Mouse (Mus musculus) layer of hippocampus, adult 8-10 months (tissue): ENCODE data around the gene Usp25. TPM values are rescaled to one million over a fixed set of nuclear protein-coding genes. Genes with fewer than 3 reads are reported as not detected.

Source experiments
- DNase-seq, 2 experiments: peaks; one replicate each; pipeline ENCODE4 v3.0.0; 2022; ENCODE audit warnings: low spot score in 2 of 2
- total RNA-seq, 4 experiments: library from RNA; stranded (reverse); gene quantifications; 2 replicates each; pipeline ENCODE4 v1.2.4; 2022

Gene Usp25
- total RNA-seq, 4 experiments from 2014 or later, result 31.4 to 36.0 (median 33.2) TPM

- DNase-seq, result no peak
These were observed 20.8 kb downstream of the Usp25 start for GRCm38 (mm10) chr16:77034329-77034728.

DNA sequence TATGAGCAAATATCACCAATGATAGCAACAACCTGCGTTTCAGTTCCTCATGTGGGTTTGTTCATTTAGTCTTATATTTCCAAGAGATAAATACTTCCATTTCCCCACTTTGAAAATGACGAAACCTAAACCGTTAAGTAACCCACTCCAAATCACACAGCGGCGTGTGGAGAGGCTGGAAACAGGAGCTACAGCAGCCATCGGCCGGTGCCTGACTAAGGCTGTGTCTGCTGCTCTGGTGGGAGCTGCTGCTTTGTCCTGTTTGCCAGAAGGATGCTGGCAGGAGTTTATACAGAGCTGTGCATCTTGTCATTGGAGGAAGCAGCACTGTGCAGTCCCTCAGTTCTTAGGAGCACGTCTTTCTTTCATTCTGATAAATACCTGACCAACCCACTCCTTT, 21.2 kb downstream of the Usp25 start:
- no peak for DNase-seq

DNA sequence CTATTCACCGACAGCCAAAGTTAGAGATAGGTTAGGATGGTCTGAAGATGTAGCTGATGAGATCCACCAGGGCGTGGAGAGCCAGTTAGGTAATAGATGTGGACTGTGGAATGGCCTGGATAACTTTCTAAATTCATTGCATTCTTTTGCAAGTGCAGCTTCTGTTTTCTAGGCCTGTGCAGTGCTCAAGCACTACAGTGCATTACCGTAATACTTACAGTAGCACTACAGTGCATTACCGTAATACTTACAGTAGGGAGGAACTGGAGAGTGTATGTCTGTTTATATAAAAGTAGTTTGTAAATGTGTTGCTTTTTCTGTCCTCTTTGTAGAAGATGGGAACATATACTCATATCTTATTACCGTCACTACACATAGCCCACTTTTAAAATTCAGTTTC, 28.1 kb downstream of the Usp25 start:
- DNase-seq, result no peak

GRCm38 (mm10) chr16:77043499-77043898, 30.0 kb downstream of the Usp25 start:
- no peak for DNase-seq

- no peak for DNase-seq
These were observed 40.7 kb downstream of the Usp25 start for GRCm38 (mm10) chr16:77054184-77054583.

- no peak for DNase-seq
These were observed 42.1 kb downstream of the Usp25 start for GRCm38 (mm10) chr16:77055519-77056159.

GRCm38 (mm10) chr16:77056160-77056520, 42.6 kb downstream of the Usp25 start:
- no peak for DNase-seq

GRCm38 (mm10) chr16:77058567-77058966, 45.1 kb downstream of the Usp25 start:
- no peak for DNase-seq

GRCm38 (mm10) chr16:77060166-77060565, 46.7 kb downstream of the Usp25 start:
- DNase-seq, result no peak

GRCm38 (mm10) chr16:77063916-77064315, 50.4 kb downstream of the Usp25 start:
- no peak for DNase-seq

DNA sequence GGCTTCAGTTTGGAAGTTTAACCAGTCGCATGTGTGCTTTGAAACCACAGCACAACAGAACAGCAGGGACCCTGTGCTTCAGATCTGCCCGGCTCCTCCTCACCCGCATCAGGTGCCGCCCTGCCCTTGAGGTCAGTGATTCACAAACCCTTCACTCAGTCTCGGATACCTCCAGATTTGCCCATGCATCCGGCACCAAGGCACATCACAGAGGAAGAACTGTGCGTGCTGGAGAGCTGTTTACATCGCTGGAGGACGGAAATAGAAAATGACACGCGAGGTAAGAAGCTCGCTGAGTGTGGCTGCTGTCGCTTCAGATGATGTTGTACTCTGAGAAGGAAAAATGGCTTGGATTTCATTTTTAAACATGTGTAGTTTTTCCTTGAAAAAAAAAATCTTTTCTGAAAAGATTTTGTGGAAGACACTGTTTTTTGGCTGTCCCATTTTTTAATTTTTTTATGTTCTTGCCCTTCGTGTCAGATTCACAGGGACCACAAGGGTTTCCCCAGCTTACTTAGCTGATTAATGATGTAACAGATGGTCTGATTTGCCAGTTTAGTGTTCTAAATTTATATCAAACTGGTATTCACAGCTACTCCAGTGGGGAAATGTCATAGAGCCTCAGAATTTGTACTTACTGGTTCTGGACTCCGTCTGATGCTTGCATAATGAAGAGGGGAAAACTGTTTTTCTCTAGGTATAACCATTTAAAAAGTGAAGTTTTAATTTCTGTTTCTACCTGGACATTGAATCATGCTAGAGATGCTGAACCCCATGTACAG, 63.6 kb downstream of the Usp25 start:
- peak in 1 of 2 experiments; percentile 19 for DNase-seq

GRCm38 (mm10) chr16:77077736-77078005, 64.2 kb downstream of the Usp25 start:
- no peak for DNase-seq

- no peak for DNase-seq
These were observed 70.6 kb downstream of the Usp25 start for GRCm38 (mm10) chr16:77084071-77084470.

DNA sequence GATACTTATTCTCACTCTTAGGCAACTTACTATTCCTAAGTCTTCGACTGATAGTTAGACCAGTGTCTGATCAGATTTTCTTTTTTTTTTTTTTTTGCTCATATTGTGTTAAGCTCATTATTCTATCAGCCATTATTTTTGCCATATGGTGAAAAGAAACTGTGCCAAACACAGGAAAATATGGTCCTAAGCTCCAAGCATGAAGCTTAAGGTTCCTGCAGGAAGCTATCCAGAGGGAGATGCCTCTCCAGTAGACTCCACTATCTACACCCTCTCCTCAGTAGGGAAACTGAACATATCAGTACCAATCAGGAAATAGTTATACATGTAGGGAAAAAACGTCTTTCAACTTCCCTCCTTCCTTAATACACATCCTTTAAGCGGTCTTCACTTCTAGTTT, 76.3 kb downstream of the Usp25 start:
- no peak for DNase-seq

DNA sequence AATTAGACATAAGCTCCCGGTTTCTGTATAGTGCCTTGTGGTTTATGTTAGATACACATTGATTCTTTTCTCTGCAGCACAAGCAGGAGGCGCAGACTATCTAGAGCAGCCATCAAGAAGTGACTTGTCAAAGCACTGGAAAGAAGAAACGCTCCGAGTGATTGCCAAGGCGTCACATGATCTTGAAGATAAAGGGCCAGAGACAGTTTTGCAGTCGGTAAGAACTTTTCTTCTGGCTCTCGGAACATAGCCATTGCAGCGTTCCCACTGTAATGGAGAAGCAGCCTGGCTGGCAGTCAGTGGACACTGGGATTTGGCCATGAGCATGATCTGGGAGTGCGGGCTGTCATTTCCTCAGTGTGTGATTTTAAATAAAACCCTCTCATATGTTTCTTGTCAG, 80.0 kb downstream of the Usp25 start:
- no peak for DNase-seq

GRCm38 (mm10) chr16:77095017-77095551, 81.6 kb downstream of the Usp25 start:
- no peak for DNase-seq

- DNase-seq, result peak; percentile 90 to 93
These were observed 85.7 kb downstream of the Usp25 start for GRCm38 (mm10) chr16:77099018-77099869.

- DNase-seq, result no peak
These were observed 90.2 kb downstream of the Usp25 start for GRCm38 (mm10) chr16:77103637-77104264.

DNA sequence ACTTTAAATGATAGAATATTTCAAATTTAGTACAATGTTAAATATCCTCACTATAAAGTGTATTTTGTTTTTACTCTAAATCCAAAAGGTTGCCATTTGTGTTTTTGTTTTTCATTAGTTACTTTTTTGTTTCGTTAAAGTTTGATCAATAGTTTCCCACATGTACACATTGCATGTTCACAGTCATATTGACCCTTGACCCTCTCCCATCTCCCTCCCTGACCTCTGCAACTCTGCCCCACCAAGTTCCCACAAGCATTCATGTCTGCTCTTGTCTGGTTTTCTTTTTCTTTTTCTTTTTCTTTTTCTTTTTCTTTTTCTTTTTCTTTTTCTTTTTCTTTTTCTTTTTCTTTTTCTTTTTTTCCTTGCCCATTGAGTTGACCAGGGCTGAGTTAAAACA, 97.8 kb downstream of the Usp25 start:
- no peak for DNase-seq

- DNase-seq, result no peak
These were observed 112.4 kb downstream of the Usp25 start for GRCm38 (mm10) chr16:77125908-77126307.

GRCm38 (mm10) chr16:77128683-77129082, 115.2 kb downstream of the Usp25 start:
- DNase-seq, result no peak

GRCm38 (mm10) chr16:77133055-77133454, 119.5 kb downstream of the Usp25 start:
- DNase-seq, result no peak
